Mouse (Mus musculus) cerebellum, postnatal 10 days (tissue): ENCODE data around the gene Ncoa1.

Experiments used
- DNase-seq, 2 experiments: peaks; one replicate each; pipeline ENCODE4 v3.0.0; 2021; ENCODE audit warnings: mixed read lengths in 2 of 2

Ncoa1 gene

GRCm38 (mm10) chr12:4206106-4206505 is 270.9 kb downstream of the Ncoa1 start:
- DNase-seq = no peak

GRCm38 (mm10) chr12:4202206-4202605 is 274.8 kb downstream of the Ncoa1 start:
- peak; percentile 65 to 74 for DNase-seq

GRCm38 (mm10) chr12:4201454-4202200 is 275.4 kb downstream of the Ncoa1 start:
- peak; percentile 59 to 69 for DNase-seq

- DNase-seq = no peak
These were observed 277.7 kb downstream of the Ncoa1 start for GRCm38 (mm10) chr12:4199271-4199670.

GRCm38 (mm10) chr12:4198702-4199101 is 278.3 kb downstream of the Ncoa1 start:
- DNase-seq = no peak
